Mouse (Mus musculus): ENCODE measurements around the gene Il4ra.

- TF ChIP-seq CTCF (IDR thresholded peaks at IDR 0.05; ENCODE audit: low read depth, low read length) (no peak), POLR2A (IDR thresholded peaks at IDR 0.05; ENCODE audit: extremely low read depth, insufficient read depth, low read length) (no peak)
These were observed 68.2 kb downstream of the Il4ra start for GRCm38 (mm10) chr7:125620077-125620476.
